Mouse (Mus musculus) cortical plate, adult 2 months (tissue): ENCODE data around the gene Lyz2. TPM values are rescaled to one million over a fixed set of nuclear protein-coding genes. Genes with fewer than 3 reads are reported as not detected.
"Not testable (repeated sequence)": the region's sequence is repeated elsewhere in the genome, so short reads cannot be mapped to it uniquely, and the experiment has no call there.

Experiments
- H3K27ac ChIP-seq: fragments of 200-500 bp; 2 replicates; pipeline ENCODE4 v1.5.1; 2012; ENCODE audit warnings: low read length, control low read depth, inconsistent platforms; ENCODE audit not compliant: insufficient read depth
- H3K4me1 ChIP-seq: fragments of 200-500 bp; 2 replicates; pipeline ENCODE4 v1.6.1; 2011; ENCODE audit warnings: low read length; ENCODE audit not compliant: control insufficient read depth, insufficient read depth
- H3K4me3 ChIP-seq: fragments of 200-500 bp; 2 replicates; pipeline ENCODE4 v1.5.1; 2011; ENCODE audit warnings: mild to moderate bottlenecking, low read length, control low read depth; ENCODE audit not compliant: insufficient read depth
- CTCF ChIP-seq: fragments of 200-500 bp; IDR thresholded peaks from 2 replicates; pipeline ENCODE4 v1.5.1; 2011; ENCODE audit warnings: mild to moderate bottlenecking, control low read depth, low read length; ENCODE audit not compliant: insufficient read depth; ENCODE audit errors: extremely low read depth
- POLR2A ChIP-seq: fragments of 200-500 bp; IDR thresholded peaks from 2 replicates; pipeline ENCODE4 v1.6.1; 2011; ENCODE audit warnings: mild to moderate bottlenecking, low read length, control low read depth; ENCODE audit not compliant: insufficient read depth; ENCODE audit errors: extremely low read depth
- polyA plus RNA-seq: library from polyadenylated mRNA; depleted of rRNA; stranded (reverse); fragments of >200 nt; gene quantifications from 2 replicates; pipeline ENCODE4 v1.2.3, GENCODE M21; 2012

Lyz2 gene
- polyA plus RNA-seq, 1 experiment = 15.3 TPM

GRCm38 (mm10) chr10:117299901-117300520 lies 17.9 kb upstream of the Lyz2 start:
- Histone ChIP-seq H3K27ac (no peak overlapping the region), H3K4me3 (no peak overlapping the region), H3K4me1 (no peaks in the 10 kb centered on the region)
- TF ChIP-seq POLR2A = no peak
- TF ChIP-seq CTCF = no peak

- H3K4me3 ChIP-seq = no peak overlapping the region
- no peaks in the 10 kb centered on the region for H3K4me1 ChIP-seq
- no peak for TF ChIP-seq POLR2A
- H3K27ac ChIP-seq = no peak overlapping the region
Observed at GRCm38 (mm10) chr10:117299106-117299505, 17.0 kb upstream of the Lyz2 start.

GRCm38 (mm10) chr10:117298336-117298735 lies 16.2 kb upstream of the Lyz2 start:
- no peak overlapping the region for H3K4me3 ChIP-seq
- no peaks in the 10 kb centered on the region for H3K4me1 ChIP-seq
- no peak for TF ChIP-seq CTCF
- TF ChIP-seq POLR2A = no peak
- H3K27ac ChIP-seq = no peak overlapping the region

- H3K27ac ChIP-seq = no peak within 1 kb of the TSS
- TF ChIP-seq POLR2A (no peak), CTCF (no peak)
- H3K4me1 ChIP-seq = no peaks in the 10 kb centered on the region
- no peak within 1 kb of the TSS for H3K4me3 ChIP-seq
Observed at GRCm38 (mm10) chr10:117292671-117293070, 10.6 kb upstream of the Lyz2 start, which contains the start of gene Lyz1. Gene Lyz1 (minus strand): TSS chr10:117292868.

GRCm38 (mm10) chr10:117290936-117291335 lies 8.8 kb upstream of the Lyz2 start:
- H3K4me1 ChIP-seq, H3K27ac ChIP-seq, H3K4me3 ChIP-seq: not testable (repeated sequence)

- no peak for TF ChIP-seq POLR2A
- no peak for TF ChIP-seq CTCF
- H3K4me3 ChIP-seq = no peak overlapping the region
- no peak overlapping the region for H3K27ac ChIP-seq
- no peaks in the 10 kb centered on the region for H3K4me1 ChIP-seq
Observed at GRCm38 (mm10) chr10:117290046-117290870, 8.1 kb upstream of the Lyz2 start.

- not testable (repeated sequence) for H3K4me1 ChIP-seq, H3K27ac ChIP-seq, H3K4me3 ChIP-seq
Observed at GRCm38 (mm10) chr10:117289034-117289505, 6.9 kb upstream of the Lyz2 start.

- no peak overlapping the region for H3K27ac ChIP-seq
- TF ChIP-seq CTCF = no peak
- no peak overlapping the region for H3K4me3 ChIP-seq
- H3K4me1 ChIP-seq = no peaks in the 10 kb centered on the region
Observed at GRCm38 (mm10) chr10:117288197-117289033, 6.3 kb upstream of the Lyz2 start.

- no peak for TF ChIP-seq POLR2A
- TF ChIP-seq CTCF = no peak
- Histone ChIP-seq H3K27ac (no peak overlapping the region), H3K4me1 (no peaks in the 10 kb centered on the region), H3K4me3 (no peak overlapping the region)
Observed at GRCm38 (mm10) chr10:117287226-117287850, 5.2 kb upstream of the Lyz2 start.
